23 mouse cellular contexts compared by ENCODE assay signal in genomic region chr7:135566013-135566412, GRCm38 (mm10). TPM values are rescaled to one million over a fixed set of nuclear protein-coding genes. Genes with fewer than 3 reads are reported as not detected.
"Had no signal": no experiment of that assay in that cellular context is flagged by ENCODE, and none has a peak within 500 bp of the region (broad histone marks: within the 10 kb centered on the region; RNA-seq: fewer than 3 reads in every experiment).

No protein-coding gene starts in this region.

- DNase-seq: kidney, adult 2 months; kidney, postnatal 25 days; liver; lung, embryonic 14.5 days; midbrain, embryonic 14.5 days; spleen, adult 18-20 months; thymus, postnatal 36 days had no signal

- H3K9me3 ChIP-seq: limb, embryonic 10.5 days; limb, embryonic 13.5 days; liver, embryonic 12.5 days; stomach, embryonic 15.5 days had no signal

- H3K36me3 ChIP-seq: limb, embryonic 10.5 days; limb, embryonic 13.5 days; liver, embryonic 12.5 days; stomach, embryonic 15.5 days had no signal

- H3K4me1 ChIP-seq: limb, embryonic 13.5 days; stomach, embryonic 15.5 days had no signal

- H3K4me3 ChIP-seq: limb, embryonic 10.5 days; limb, embryonic 13.5 days; liver, embryonic 12.5 days; stomach, embryonic 15.5 days had no signal

- ATAC-seq: intestine, postnatal 0 days; liver, embryonic 12.5 days; lung, postnatal 0 days had no signal

- H3K4me2 ChIP-seq: limb, embryonic 13.5 days; liver, embryonic 12.5 days; lung, embryonic 14.5 days; midbrain, embryonic 11.5 days; stomach, embryonic 15.5 days had no signal

- H3K9ac ChIP-seq: limb, embryonic 13.5 days; liver, embryonic 12.5 days; lung, embryonic 14.5 days; stomach, embryonic 15.5 days had no signal

- H3K27ac ChIP-seq: kidney, postnatal 0 days; limb, embryonic 10.5 days; limb, embryonic 13.5 days; liver, embryonic 12.5 days; macrophage; stomach, embryonic 15.5 days had no signal

- H3K27me3 ChIP-seq: limb, embryonic 13.5 days; liver, embryonic 12.5 days; stomach, embryonic 15.5 days had no signal

RNA-seq across cellular contexts. Expression of gene Clrn3, which starts 37.6 kb away (rescaled TPM):
- total RNA-seq: left cerebral cortex, adult 18-20 months; left cerebral cortex, postnatal 25 days; megakaryocyte-erythroid progenitor cell, adult 5-6 weeks; midbrain, postnatal 0 days had no signal
- polyA plus RNA-seq: limb, embryonic 10.5 days; limb, embryonic 13.5 days; liver, embryonic 12.5 days; lung, embryonic 14.5 days; lung, postnatal 0 days; macrophage; midbrain, embryonic 11.5 days; midbrain, embryonic 14.5 days; midbrain, postnatal 0 days; neural tube, embryonic 11.5 days; neural tube, embryonic 14.5 days; urinary bladder, adult 2 months had no signal
